Mouse (Mus musculus): ENCODE measurements around the gene Cxcr1. TPM values are rescaled to one million over a fixed set of nuclear protein-coding genes. Genes with fewer than 3 reads are reported as not detected.

Cxcr1 gene
- polyA plus RNA-seq, 1 experiment from 2014 or later = not detected

MicroRNAs within 50 kb of the gene (microRNA counts, 519-probe panel; counts per million panel counts)
- microRNA mmu-miR-1928 = 171 counts per million, percentile 57 among the panel's probes with 10 or more counts

Small RNAs within 50 kb of the gene (microRNA-seq; reads per million reads assigned to microRNA genes)
- gene Mir1928 = not detected

Other genes starting within 250 kb of the Cxcr1 start
- 17.9 and 19.9 TPM in 2 replicates for gene Tns1, start 70.2 kb downstream of the Cxcr1 start, polyA plus RNA-seq (2014; fragmentation: Nextera tagmentation; extraction: Ambion mirVana)
- 0.38 and 0.78 TPM in 2 replicates for gene Rufy4, start 69.1 kb downstream of the Cxcr1 start, polyA plus RNA-seq (2014; fragmentation: Nextera tagmentation; extraction: Ambion mirVana)
- 0.24 TPM in 1 of 2 replicates, not detected in the other for gene Cxcr2, start 40.6 kb downstream of the Cxcr1 start, polyA plus RNA-seq (2014; fragmentation: Nextera tagmentation; extraction: Ambion mirVana)
- gene Arpc2, start 41.5 kb upstream of the Cxcr1 start, polyA plus RNA-seq (2014; fragmentation: Nextera tagmentation; extraction: Ambion mirVana) = 308 and 318 TPM in 2 replicates
- gene Gpbar1, start 83.9 kb upstream of the Cxcr1 start, polyA plus RNA-seq (2014; fragmentation: Nextera tagmentation; extraction: Ambion mirVana) = 0.21 and 0.38 TPM in 2 replicates
- gene Aamp, start 90.1 kb upstream of the Cxcr1 start, polyA plus RNA-seq (2014; fragmentation: Nextera tagmentation; extraction: Ambion mirVana) = 195 and 215 TPM in 2 replicates
- 104 and 107 TPM in 2 replicates for gene Pnkd, start 90.3 kb upstream of the Cxcr1 start, polyA plus RNA-seq (2014; fragmentation: Nextera tagmentation; extraction: Ambion mirVana)
- 8.3 and 8.5 TPM in 2 replicates for gene Tmbim1, start 111.0 kb upstream of the Cxcr1 start, polyA plus RNA-seq (2014; fragmentation: Nextera tagmentation; extraction: Ambion mirVana)
- gene Catip, start 167.5 kb upstream of the Cxcr1 start, polyA plus RNA-seq (2014; fragmentation: Nextera tagmentation; extraction: Ambion mirVana) = 0.20 and 0.26 TPM in 2 replicates
- 1.9 and 2.3 TPM in 2 replicates for gene Slc11a1, start 180.6 kb upstream of the Cxcr1 start, polyA plus RNA-seq (2014; fragmentation: Nextera tagmentation; extraction: Ambion mirVana)
- 41.5 and 43.5 TPM in 2 replicates for gene Ctdsp1, start 196.9 kb upstream of the Cxcr1 start, polyA plus RNA-seq (2014; fragmentation: Nextera tagmentation; extraction: Ambion mirVana)
- gene Vil1, start 214.7 kb upstream of the Cxcr1 start, polyA plus RNA-seq (2014; fragmentation: Nextera tagmentation; extraction: Ambion mirVana) = 0.09 and 0.15 TPM in 2 replicates

Measured in neural tube, embryonic 11.5 days (tissue).